In the genomic region with DNA sequence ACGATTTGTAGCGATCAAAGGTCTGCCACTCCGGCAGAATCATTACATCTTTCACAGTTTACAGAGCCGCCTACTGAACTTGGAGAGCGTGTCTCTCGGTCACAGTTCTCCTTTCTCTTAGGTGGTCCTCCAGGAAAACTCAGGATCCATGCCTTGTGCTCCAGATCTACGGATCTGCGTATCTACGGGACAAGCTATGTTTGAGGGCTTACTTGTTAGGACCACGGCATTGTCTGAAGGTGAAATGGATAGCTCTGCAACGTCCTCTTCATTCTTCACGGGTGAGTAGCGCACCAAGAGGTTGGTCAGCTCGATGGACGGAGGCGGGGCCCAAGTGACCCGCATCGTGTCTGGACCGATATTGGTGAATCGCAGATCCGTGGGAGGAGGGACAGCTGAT, we compare ENCODE assay signal across 16 mouse cellular contexts.
"Had no signal": no experiment of that assay in that cellular context is flagged by ENCODE, and none has a peak within 500 bp of the region (broad histone marks: within the 10 kb centered on the region; RNA-seq: fewer than 3 reads in every experiment).

No protein-coding gene starts in this region.

- H3K27me3 ChIP-seq: neural tube, embryonic 13.5 days; neural tube, embryonic 15.5 days; stomach, embryonic 15.5 days had no signal

- H3K27ac ChIP-seq: neural tube, embryonic 13.5 days; neural tube, embryonic 15.5 days; stomach, embryonic 15.5 days; stomach, postnatal 0 days had no signal

- H3K4me1 ChIP-seq: stomach, embryonic 15.5 days had no signal

- DNase-seq: retina, postnatal 1 day; right cerebral cortex, adult 18-20 months; right cerebral cortex, postnatal 14 days; right cerebral cortex, postnatal 25 days; right cerebral cortex, postnatal 4 days; spleen, adult 18-20 months; thymus, adult 18-20 months; thymus, adult 2 months; thymus, postnatal 14 days; thymus, postnatal 25 days; thymus, postnatal 36 days; thymus, postnatal 4 days had no signal

- H3K9me3 ChIP-seq: neural tube, embryonic 13.5 days; neural tube, embryonic 15.5 days; stomach, embryonic 15.5 days had no signal

- H3K4me2 ChIP-seq: neural tube, embryonic 13.5 days; neural tube, embryonic 15.5 days; stomach, embryonic 15.5 days had no signal

- H3K4me3 ChIP-seq: neural tube, embryonic 13.5 days; neural tube, embryonic 15.5 days; stomach, embryonic 15.5 days had no signal
